Mouse (Mus musculus) C2C12 (cell line): Measurements from ENCODE around the gene Casp6. TPM values are rescaled to one million over a fixed set of nuclear protein-coding genes. Genes with fewer than 3 reads are reported as not detected.
A peak's percentile ranks its signal among the peaks of the same experiment; 100 is the strongest.

ENCODE experiments used
- H3K27me3 ChIP-seq: one replicate; pipeline ENCODE4 v1.6.1; 2011; ENCODE audit not compliant: control insufficient read depth, insufficient read depth, insufficient read length
- H3K36me3 ChIP-seq: one replicate; pipeline ENCODE4 v1.6.1; 2011; ENCODE audit not compliant: control insufficient read depth, insufficient read depth
- H3K4me3 ChIP-seq: one replicate; pipeline ENCODE4 v1.5.1; 2011; ENCODE audit warnings: mild to moderate bottlenecking, control low read depth; ENCODE audit not compliant: poor library complexity, insufficient read depth, severe bottlenecking
- H3K79me2 ChIP-seq: one replicate; pipeline ENCODE4 v1.6.1; 2011; ENCODE audit not compliant: control insufficient read depth, insufficient read depth
- H3K79me3 ChIP-seq: one replicate; pipeline ENCODE4 v1.6.1; 2011; ENCODE audit warnings: low read depth, control low read depth
- H3ac ChIP-seq: one replicate; pipeline ENCODE3; 2011; ENCODE audit warnings: low read depth; ENCODE audit not compliant: control insufficient read depth, insufficient read length
- CEBPB ChIP-seq: IDR thresholded peaks from one replicate; pipeline ENCODE4 v1.6.1; 2011; ENCODE audit warnings: low read depth, mild to moderate bottlenecking, control low read depth, moderate library complexity
- CTCF ChIP-seq: IDR thresholded peaks from one replicate; pipeline ENCODE4 v1.5.1; 2011; ENCODE audit not compliant: control insufficient read depth, insufficient read depth, insufficient read length
- FOSL1 ChIP-seq: IDR thresholded peaks from one replicate; pipeline ENCODE4 v1.8.0; 2011; ENCODE audit warnings: mild to moderate bottlenecking, low read length; ENCODE audit not compliant: poor library complexity, insufficient read depth, severe bottlenecking
- MAX ChIP-seq: IDR thresholded peaks from one replicate; pipeline ENCODE4 v1.6.1; 2011; ENCODE audit warnings: mild to moderate bottlenecking, control low read depth
- MYOD1 ChIP-seq: IDR thresholded peaks from one replicate; pipeline ENCODE4 v1.6.1; 2011; ENCODE audit warnings: low read depth; ENCODE audit not compliant: control insufficient read depth, insufficient read length
- MYOG ChIP-seq: IDR thresholded peaks from one replicate; pipeline ENCODE4 v1.6.1; 2011; ENCODE audit not compliant: control insufficient read depth, insufficient read length; ENCODE audit errors: extremely low read depth
- USF1 ChIP-seq: IDR thresholded peaks from one replicate; pipeline ENCODE4 v1.6.1; 2011; ENCODE audit warnings: low read depth, mild to moderate bottlenecking, control low read depth, moderate library complexity
- polyA plus RNA-seq: library from polyadenylated mRNA; unstranded; fragments of >200 nt; fragmentation: generic; extraction: Trizol; gene quantifications from one replicate; pipeline ENCODE4 v1.2.1, GENCODE M21; 2012; ENCODE audit warnings: missing spikeins

Gene Casp6
- polyA plus RNA-seq, 1 experiment = 16.7 TPM

GRCm38 (mm10) chr3:129912025-129912424 lies 10.8 kb downstream of the Casp6 start:
- no peaks in the 10 kb centered on the region for H3K79me2 ChIP-seq
- no peak overlapping the region for H3ac ChIP-seq
- TF ChIP-seq USF1 (no peak), CTCF (no peak), MYOG (no peak), CEBPB (no peak), FOSL1 (no peak), MAX (no peak), MYOD1 (no peak)
- H3K4me3 ChIP-seq = no peak overlapping the region
- H3K79me3 ChIP-seq = no peaks in the 10 kb centered on the region
- H3K36me3 ChIP-seq = peaks cover 19% of the 10 kb centered on the region
- H3K27me3 ChIP-seq = no peaks in the 10 kb centered on the region

- Histone ChIP-seq H3K27me3 (no peaks in the 10 kb centered on the region), H3K79me2 (no peaks in the 10 kb centered on the region), H3K79me3 (no peaks in the 10 kb centered on the region), H3ac (no peak overlapping the region), H3K36me3 (peaks cover 19% of the 10 kb centered on the region), H3K4me3 (no peak overlapping the region)
- TF ChIP-seq MYOD1 (no peak), USF1 (no peak), MYOG (no peak), FOSL1 (no peak), CTCF (no peak), CEBPB (no peak)
These were observed 12.0 kb downstream of the Casp6 start for GRCm38 (mm10) chr3:129913241-129913640.

- TF ChIP-seq MYOG (no peak), CTCF (no peak), CEBPB (no peak), USF1 (no peak), MYOD1 (no peak), MAX (no peak), FOSL1 (no peak)
- Histone ChIP-seq H3K27me3 (no peaks in the 10 kb centered on the region), H3K79me2 (no peaks in the 10 kb centered on the region), H3ac (no peak overlapping the region), H3K79me3 (no peaks in the 10 kb centered on the region), H3K4me3 (peak overlapping the region; percentile 6), H3K36me3 (peaks cover 10% of the 10 kb centered on the region)
These were observed 16.2 kb downstream of the Casp6 start for GRCm38 (mm10) chr3:129917424-129917823.

GRCm38 (mm10) chr3:129918434-129918833 lies 17.2 kb downstream of the Casp6 start:
- TF ChIP-seq CEBPB (no peak), MYOD1 (peak; percentile 23), MAX (no peak), FOSL1 (no peak), CTCF (peak; percentile 67)
- H3K4me3 ChIP-seq = no peak overlapping the region
- H3K27me3 ChIP-seq = no peaks in the 10 kb centered on the region
- H3K79me3 ChIP-seq = no peaks in the 10 kb centered on the region
- peaks cover 6% of the 10 kb centered on the region for H3K36me3 ChIP-seq
- no peak overlapping the region for H3ac ChIP-seq
- H3K79me2 ChIP-seq = no peaks in the 10 kb centered on the region

GRCm38 (mm10) chr3:129923581-129923980 lies 22.4 kb downstream of the Casp6 start:
- Histone ChIP-seq H3K79me2 (no peaks in the 10 kb centered on the region), H3K27me3 (no peaks in the 10 kb centered on the region), H3K79me3 (no peaks in the 10 kb centered on the region), H3K4me3 (no peak overlapping the region), H3K36me3 (no peaks in the 10 kb centered on the region), H3ac (no peak overlapping the region)
- TF ChIP-seq MYOG (no peak), USF1 (no peak), CEBPB (no peak), FOSL1 (no peak), MAX (no peak), CTCF (no peak), MYOD1 (no peak)

GRCm38 (mm10) chr3:129925861-129926260 lies 24.6 kb downstream of the Casp6 start:
- Histone ChIP-seq H3K27me3 (no peaks in the 10 kb centered on the region), H3K79me3 (no peaks in the 10 kb centered on the region), H3K36me3 (no peaks in the 10 kb centered on the region), H3ac (no peak overlapping the region), H3K79me2 (no peaks in the 10 kb centered on the region), H3K4me3 (no peak overlapping the region)
- no peak for TF ChIP-seq USF1
- TF ChIP-seq CTCF = no peak
- no peak for TF ChIP-seq FOSL1
- TF ChIP-seq MAX = no peak
- TF ChIP-seq MYOD1 = no peak
- no peak for TF ChIP-seq CEBPB
- TF ChIP-seq MYOG = no peak
